Mouse (Mus musculus): ENCODE results near the gene Xrcc4.

Gene Xrcc4

DNA sequence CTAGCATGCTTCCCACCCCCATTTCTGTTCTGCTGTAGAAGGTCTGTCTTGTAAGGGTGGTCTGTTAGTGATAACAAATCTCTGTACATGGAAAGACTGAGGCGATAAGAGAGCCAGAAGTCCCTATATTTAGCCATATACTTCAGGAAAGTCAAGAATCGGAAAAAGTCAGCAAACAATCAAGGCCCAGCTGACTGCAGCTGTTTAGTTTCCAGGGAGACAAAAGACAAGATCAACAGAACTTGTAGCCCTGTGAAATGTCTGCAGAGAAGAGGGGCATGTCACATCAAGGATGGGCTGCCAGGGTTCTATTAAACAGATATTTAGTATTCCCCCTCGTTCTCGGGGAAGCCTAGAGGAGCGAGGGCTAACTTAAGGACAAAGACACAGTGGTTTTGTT, 354.3 kb downstream of the Xrcc4 start:
- DNase-seq: no peak

DNA sequence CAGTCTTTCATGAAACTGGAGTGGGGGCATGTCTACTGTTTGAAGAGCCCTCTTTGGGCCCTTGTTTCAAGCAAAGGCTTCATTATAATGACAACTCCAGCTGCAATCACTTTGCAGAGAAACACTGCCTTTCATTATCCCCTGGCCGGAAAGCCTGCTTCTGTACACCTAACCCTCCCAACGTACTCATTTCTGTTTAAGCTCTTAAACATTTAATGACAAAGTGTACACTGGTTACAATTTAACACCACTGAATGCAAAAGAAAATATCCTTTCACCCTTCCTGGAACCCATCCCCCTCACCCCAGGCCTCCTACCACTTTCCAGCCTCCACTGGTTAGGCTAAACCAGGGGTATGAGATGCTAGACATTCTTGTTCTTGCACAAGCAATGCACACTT, 362.9 kb downstream of the Xrcc4 start:
- DNase-seq: no peak
